Mouse (Mus musculus) gastrocnemius, adult 8-10 months (tissue): ENCODE data around the gene Qtrt1. TPM values are rescaled to one million over a fixed set of nuclear protein-coding genes. Genes with fewer than 3 reads are reported as not detected.
"Not testable (repeated sequence)": the region's sequence is repeated elsewhere in the genome, so short reads cannot be mapped to it uniquely, and the experiment has no call there.

Source experiments
- DNase-seq, 2 experiments: peaks; one replicate each; pipeline ENCODE4 v3.0.0; 2022; ENCODE audit warnings: low spot score in 2 of 2
- total RNA-seq, 4 experiments: library from RNA; stranded (reverse); gene quantifications; 2 replicates each; pipeline ENCODE4 v1.2.4; 2022

Gene Qtrt1
- total RNA-seq, 4 experiments from 2014 or later, result 5.8 to 8.0 (median 6.2) TPM

- no peak for DNase-seq
Measured at GRCm38 (mm10) chr9:21449710-21450109, 38.1 kb downstream of the Qtrt1 start.

GRCm38 (mm10) chr9:21450270-21450669 lies 38.6 kb downstream of the Qtrt1 start:
- DNase-seq, result no peak

GRCm38 (mm10) chr9:21451391-21451790 lies 39.8 kb downstream of the Qtrt1 start:
- peak in 1 of 2 experiments; percentile 27 for DNase-seq

GRCm38 (mm10) chr9:21451870-21452269 lies 40.2 kb downstream of the Qtrt1 start:
- peak; percentile 47 to 55 for DNase-seq

GRCm38 (mm10) chr9:21453003-21453402 lies 41.4 kb downstream of the Qtrt1 start:
- DNase-seq, result no peak

GRCm38 (mm10) chr9:21453459-21453858 lies 41.8 kb downstream of the Qtrt1 start:
- DNase-seq, result no peak

GRCm38 (mm10) chr9:21454556-21454955 lies 42.9 kb downstream of the Qtrt1 start:
- DNase-seq, result no peak

- DNase-seq, result no peak
Measured at GRCm38 (mm10) chr9:21455103-21455770, 43.6 kb downstream of the Qtrt1 start.

GRCm38 (mm10) chr9:21456246-21456929 lies 44.8 kb downstream of the Qtrt1 start:
- no peak for DNase-seq

GRCm38 (mm10) chr9:21456930-21457634 lies 45.4 kb downstream of the Qtrt1 start:
- DNase-seq, result no peak

- no peak for DNase-seq
Measured at GRCm38 (mm10) chr9:21458821-21459220, 47.2 kb downstream of the Qtrt1 start.

GRCm38 (mm10) chr9:21460400-21460940 lies 48.8 kb downstream of the Qtrt1 start:
- no peak for DNase-seq

GRCm38 (mm10) chr9:21463138-21463590 lies 51.5 kb downstream of the Qtrt1 start:
- peak; percentile 70 to 75 for DNase-seq

- DNase-seq, result no peak
Measured at GRCm38 (mm10) chr9:21463766-21464564, 52.3 kb downstream of the Qtrt1 start.

- not testable (repeated sequence) for DNase-seq
Measured at GRCm38 (mm10) chr9:21464565-21464928, 52.9 kb downstream of the Qtrt1 start.

GRCm38 (mm10) chr9:21469032-21470024 lies 57.7 kb downstream of the Qtrt1 start:
- peak in 1 of 2 experiments; percentile 38 for DNase-seq
